Mouse (Mus musculus) erythroid progenitor cell, adult 5-6 weeks (primary cell): ENCODE measurements at regions not wholly inside any gene's neighbourhood (a gene's known extent, or its start where the extent isn't known, plus 50 kb on each side); places are given as distances from the start of the nearest gene placed in this dataset.

Source experiments
- ATAC-seq: replicated peaks from 2 replicates; pipeline ENCODE4 v1.8.0; 2016; ENCODE audit warnings: moderate number of reproducible peaks, mild to moderate bottlenecking, moderate TSS enrichment, inconsistent platforms; ENCODE audit not compliant: poor library complexity, low FRiP score, severe bottlenecking

DNA sequence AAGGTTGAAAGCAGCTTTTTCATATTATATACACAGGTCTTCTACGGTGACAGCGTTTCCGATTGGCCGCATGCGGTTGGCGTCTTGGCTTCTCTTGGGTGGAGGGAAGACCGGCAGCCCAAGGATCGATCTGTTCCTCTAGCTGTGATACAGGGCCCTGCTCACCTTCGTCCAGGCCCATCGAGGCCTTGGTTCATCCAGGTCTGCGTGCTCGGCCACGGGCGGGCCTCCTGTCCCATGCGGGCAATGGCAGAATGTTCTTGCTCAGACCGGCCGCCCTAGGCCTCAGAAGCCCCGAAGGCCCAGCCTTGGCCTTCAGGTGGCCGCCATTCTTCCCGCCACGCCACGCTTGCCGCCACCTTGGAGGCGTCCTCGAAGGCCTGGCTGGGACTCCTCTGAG is 194.4 kb upstream of the Ppp6c start:
- ATAC-seq: no peak

DNA sequence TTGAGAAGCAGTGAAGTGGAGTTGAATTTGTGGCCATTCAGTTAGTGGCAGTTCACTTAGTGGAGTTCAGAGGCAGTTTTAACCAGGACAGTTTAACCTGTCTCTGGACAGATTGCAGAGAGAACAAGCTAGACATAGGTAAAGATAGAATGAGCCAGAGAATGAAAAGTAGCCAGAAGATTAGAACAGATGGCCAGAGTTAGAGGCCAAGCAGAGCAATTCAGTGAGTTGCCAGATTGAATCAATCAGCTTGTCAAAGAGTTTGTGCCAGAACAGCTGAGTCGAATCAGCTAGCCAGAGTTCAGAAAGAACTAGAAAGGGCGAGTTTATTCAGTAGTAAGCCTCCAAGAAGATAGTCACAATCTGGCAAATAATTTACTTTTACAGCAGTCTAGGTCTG is 174.1 kb upstream of the Ppp6c start:
- no peak for ATAC-seq

DNA sequence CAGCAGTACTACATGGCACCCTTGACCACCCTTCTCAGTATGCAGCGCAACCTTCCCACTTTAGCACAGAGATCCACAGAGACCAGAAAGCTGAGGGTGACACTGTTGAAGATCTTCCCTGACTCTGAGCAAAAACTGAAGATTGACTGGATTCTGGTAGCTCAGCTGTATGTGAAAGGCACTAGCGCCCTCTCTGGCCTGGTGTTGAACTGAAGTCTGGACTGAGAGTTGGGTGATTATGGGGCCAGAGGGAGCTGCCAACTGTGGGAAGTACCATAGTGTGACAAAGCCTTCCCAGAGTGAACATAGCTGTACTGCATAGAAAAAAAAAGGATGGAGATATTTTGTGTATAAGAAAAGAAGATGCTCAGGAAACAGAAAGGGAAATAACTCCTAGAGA is 173.3 kb upstream of the Ppp6c start:
- no peak for ATAC-seq

DNA sequence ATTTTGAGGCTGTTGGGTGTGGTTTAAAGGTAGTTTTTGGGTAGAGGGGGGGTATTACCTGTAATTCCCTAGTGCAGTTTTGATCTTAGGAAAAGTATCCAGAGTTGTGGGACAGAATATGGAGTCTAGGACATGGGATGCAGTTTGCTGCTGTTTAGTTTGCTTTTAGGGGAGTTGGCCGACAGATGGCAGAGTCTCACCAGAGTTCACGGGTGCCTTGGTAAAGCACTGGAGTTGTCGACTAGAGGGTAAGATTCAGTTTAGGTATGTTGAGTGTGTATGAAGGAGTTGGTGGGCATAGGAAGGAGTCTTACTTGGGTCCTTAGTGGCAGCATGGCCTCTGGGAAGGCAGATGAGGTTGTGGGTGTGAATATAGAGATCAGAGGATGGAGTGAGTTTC is 168.4 kb upstream of the Ppp6c start:
- ATAC-seq: no peak

DNA sequence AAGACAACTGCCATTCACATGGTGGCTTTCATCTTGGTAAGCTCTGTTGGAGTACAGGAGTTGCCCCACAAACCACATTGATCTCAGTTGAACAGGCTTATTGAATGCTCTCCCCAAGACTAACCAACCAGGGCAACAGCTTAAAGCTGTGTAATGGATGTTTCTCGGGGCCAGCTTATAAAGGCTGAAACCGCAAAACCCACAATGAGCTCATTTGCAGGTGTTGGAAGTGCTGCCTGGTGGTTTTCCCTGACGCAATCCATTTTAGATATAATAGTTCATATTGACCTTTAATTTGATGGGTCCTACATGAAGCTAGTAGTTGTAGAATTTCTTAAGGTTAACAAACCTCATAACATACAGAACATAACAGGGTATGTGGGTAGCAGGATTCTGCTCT is 151.0 kb upstream of the Ppp6c start:
- ATAC-seq: no peak

DNA sequence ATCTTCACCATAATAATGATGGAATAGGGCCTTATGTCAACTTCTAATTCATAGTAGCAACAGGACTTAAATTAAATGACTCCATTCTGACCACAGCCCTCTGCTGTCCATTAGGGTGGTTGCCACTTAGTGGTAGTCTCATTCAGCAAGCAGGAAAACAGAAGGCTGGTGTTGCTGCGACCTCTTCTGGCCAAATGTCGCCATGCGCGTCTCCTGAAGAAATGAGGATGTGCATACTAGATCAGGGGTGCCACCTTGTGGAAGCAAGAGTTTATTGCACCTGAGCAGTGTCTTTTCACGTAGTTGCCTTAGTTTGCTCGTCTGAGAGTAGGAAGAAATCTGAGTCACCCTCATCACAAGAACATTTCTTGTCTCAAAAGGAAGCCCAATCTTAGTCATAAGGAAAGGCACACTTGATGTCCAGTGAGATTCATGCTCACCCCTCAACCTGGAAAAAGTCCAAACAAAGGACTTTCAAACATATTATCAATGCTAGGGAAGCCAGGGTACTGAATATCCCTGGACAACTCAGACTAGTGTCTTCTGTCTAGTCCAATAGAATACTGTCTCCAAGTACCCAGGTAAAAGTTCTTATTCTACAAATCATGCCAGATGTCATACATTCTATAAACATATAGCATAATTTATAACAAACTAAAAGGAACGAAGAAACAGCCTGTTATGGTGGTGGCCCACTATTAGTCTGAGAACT is 147.0 kb upstream of the Ppp6c start:
- peak; percentile 99 for ATAC-seq

DNA sequence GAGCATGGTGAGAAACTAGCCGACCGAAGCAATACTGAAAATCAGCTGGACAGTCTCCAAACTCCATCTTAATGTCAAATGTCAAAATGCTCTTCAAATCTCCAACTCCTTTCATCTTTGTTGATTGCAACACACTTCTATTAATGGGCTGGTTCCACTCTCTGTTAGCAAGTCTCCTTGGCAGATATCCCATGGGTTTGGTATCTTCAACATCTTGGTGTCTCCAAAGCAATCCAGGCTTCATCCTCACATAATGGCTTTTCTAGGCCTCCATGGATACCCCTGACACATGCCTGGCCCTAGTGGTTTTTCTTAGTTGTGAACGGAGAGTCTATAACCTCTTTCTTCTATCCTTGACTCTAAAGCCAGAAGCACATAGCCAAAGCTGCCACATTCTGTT is 118.0 kb upstream of the Ppp6c start:
- ATAC-seq: no peak

DNA sequence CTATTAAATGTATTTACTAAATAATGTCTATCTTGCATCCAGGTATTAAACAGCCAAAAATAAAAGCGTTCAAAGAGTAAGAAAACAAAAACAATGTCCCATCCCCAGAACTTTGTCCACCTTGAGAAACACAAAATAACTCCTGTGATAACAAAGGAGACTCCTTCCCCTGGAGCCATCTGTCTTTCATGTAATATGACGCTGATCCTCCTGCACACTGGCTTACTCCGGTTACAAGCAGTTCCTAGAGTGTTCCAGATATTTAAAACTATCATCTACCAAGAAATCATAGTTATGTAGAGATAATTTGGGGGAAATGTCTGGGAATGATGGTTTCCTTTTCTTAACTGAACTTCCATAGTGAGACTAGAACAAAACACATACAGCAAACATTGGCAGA is 114.2 kb upstream of the Ppp6c start:
- ATAC-seq: no peak

DNA sequence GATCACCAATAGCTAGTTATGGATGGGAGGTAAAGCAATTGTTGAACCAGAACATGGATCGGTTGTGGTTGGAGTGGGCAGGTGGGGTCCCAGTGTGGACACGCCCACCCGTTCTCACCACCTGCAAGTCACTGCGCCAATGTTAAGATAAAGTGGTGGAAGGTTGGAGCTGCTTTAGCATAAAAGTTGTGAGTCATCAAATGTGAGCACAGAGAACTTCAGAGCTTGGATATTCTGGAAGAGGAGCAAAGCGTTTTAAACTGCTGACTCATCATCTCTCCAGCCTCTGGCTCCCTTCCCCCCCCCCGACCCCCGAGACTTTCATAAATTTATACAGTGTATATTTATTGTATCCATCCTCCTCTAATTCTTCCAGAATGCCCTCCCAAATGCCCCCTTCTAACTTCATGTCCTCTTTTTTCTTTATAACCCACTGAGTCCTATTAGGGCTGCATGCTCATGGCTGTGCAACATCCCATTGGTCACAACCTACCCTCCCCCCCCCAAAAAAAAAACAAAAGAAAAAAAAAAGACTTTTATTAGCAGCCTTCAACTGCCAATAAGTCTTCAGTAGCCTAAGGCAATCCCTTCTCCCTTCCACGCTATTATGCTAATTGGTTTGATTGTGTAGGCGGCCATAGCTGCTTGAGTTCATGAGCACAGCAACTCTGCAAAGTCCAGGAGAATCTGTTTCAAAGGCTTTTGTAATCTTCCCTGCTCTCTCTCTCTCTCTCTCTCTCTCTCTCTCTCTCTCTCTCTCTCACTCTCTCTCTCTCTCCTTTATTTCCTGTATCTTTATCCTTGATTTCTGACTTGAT is 112.8 kb upstream of the Ppp6c start:
- ATAC-seq: no peak

DNA sequence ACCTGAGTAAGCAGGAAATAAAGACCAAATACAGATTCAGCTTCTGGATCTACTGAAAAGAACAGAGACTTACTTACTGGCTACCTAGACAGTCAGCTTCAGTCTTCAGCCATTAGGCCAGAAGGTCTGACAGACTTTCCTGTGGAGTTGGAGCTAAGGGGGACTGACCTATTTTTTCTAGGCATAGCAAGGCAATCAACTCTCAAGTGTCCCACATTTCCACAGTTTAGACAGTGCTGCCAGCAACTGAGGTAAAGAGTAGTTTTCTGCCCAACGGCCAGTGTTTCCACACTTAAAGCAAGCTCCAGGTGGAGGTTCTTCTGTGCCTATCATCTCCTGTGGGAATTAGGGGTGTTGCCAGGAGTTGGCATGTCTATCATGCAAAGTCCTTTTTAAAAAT is 111.3 kb upstream of the Ppp6c start:
- no peak for ATAC-seq

DNA sequence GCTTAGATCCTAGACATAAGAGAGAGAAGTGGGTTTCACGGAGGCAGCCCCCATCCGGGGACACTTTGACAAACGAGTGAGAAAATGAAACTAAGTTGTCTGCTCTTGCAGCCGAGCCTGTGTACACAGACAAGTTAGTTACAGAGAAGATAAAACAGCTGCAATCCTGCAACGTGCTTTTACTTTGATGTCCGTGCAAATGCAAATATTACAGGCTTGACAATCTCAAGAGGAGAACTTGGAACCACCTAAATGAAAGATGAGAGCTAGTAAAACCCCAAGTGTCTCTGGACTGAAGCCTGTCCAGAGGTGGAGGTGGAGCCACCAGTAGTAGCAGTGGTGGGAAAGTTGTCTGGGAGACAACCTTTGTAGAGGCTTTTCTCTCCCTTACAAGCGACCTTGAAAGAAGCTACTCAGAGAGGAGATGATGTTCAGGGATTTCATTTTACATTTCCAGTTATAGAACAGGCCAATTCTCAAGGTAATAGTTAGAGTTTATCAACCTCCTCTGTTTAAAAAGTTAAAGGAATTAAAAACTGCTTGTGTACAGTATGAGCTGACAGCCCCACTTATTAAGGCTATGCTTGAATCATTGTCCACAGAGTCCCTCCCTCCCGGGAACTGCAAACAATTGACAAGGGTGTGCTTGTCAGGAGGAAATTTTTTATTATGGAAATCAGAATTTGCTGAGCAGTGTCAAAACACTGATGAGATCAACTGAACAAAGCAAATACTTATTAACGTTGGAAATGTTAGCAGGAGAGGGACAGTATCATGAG is 99.7 kb upstream of the Ppp6c start:
- ATAC-seq: peak; percentile 75

DNA sequence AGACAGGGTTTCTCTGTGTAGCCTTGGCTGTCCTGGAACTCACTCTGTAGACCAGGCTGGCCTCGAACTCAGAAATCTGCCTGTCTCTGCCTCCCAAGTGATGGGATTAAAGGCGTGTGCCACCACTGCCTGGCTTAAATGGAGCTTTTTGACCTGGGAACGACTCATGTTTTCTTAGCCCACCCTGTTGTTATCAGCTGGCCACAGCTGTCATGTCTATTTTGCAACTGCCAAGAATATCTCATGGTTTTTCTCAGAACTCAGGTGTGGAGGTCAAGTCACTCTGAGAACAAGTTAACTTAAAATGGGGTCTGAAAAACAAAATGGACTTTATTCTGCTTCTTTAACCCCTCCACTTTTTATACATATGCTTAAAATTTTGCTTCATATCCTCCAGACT is 98.9 kb upstream of the Ppp6c start:
- ATAC-seq: peak; percentile 88

DNA sequence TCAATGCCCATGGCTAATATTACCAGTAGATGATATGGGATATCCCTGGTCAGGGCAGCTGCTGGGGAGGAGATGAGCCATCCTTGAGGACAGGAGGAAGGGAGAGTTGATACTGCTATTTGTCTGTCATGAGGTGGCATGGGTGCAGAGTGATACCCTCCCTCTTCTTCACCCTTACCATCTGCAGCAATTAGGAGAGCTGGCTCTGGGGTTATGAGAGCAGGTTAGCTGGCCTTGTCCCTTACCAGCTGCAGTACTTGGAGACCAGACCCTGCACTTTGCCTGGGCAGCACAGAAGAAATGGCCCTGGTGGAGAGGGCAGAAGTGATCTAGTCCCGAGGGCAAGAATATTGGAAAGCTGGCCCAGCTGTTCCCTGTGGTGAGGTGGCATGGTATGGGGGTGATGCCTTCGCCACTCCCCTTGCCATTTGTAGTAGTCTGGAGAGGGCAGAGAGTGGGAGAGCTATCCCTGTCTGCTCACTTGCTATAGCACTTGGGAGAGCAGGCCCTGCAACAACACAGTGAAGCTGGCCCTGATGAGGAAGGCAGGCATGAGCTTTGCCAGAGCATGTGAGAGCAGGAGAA is 73.6 kb upstream of the Ppp6c start:
- ATAC-seq: no peak

DNA sequence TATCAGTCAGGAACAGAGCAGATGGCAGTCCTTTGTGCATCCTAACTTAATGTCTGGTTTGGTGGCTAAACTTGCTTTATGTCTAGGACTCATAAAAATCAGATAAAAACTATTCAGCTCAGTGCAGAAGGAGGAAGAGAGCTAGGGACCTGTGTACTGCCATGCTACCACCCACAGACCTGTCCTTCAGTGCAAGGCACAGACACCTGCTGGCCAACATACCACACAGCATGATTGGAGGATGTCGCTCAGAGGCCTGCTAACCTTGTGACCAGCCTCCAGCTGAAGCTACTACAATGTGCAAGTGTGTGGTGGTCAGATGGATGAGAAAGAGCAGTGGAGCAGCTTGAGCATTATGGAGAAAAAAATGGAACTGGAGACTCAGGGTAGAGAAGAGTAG is 73.0 kb upstream of the Ppp6c start:
- ATAC-seq: peak; percentile 57

DNA sequence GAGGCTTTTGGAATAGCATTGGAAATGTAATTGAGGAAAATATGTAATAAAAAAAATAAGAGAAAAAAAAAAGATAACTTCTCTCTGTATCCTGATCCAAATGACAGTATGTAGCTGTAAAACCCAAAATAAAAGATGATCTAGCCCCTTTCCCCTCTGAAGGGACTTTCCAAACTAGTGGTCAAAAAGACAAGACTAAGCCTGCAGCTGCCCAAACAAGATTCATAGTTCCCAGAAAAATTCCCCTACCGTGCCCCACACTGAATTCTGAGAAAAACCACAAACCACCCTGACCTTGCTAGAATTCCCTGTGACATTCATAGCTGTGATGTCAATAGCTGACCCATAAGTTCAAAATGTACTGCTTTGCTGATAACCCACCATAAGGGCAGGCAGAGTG is 69.2 kb upstream of the Ppp6c start:
- no peak for ATAC-seq

DNA sequence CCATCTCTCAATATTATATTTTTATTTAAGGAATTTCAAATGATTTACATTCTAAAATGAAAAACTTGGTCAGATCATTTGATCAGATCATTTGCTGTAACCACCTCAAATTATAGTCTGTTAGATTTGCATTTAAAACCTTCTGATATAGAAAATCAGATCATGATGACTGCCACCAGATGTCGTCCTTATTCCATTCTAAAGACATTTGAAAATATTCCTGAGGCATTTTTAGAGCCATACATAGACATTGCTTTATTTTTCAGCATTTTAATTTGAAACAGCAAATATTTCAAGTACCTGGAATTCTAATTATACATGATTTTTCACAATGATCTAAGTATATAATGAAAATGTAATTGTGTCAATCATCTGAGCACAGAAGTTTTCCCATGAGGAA is 52.0 kb upstream of the Ppp6c start:
- no peak for ATAC-seq
